Mouse (Mus musculus) CH12.LX (cell line): ENCODE measurements around the gene Mgp. TPM values are rescaled to one million over a fixed set of nuclear protein-coding genes. Genes with fewer than 3 reads are reported as not detected.

Experiments
- DNase-seq: peaks from one replicate; pipeline ENCODE4 v3.0.0-alpha.2; 2013; ENCODE audit errors: extremely low read depth
- H3K27ac ChIP-seq: 2 replicates; pipeline ENCODE4 v1.5.1; 2012; ENCODE audit warnings: low read depth, mild to moderate bottlenecking, control low read depth, moderate library complexity; ENCODE audit not compliant: insufficient read depth
- H3K27me3 ChIP-seq: replicated peaks from 2 replicates; pipeline ENCODE3; 2012; ENCODE audit warnings: inconsistent platforms
- H3K36me3 ChIP-seq, 2 experiments: replicated peaks in 1 of 2; 2 replicates each; pipeline versions ENCODE3 to v1.6.1; 2012; ENCODE audit warnings: inconsistent platforms in 1 of 2, low read length in 1 of 2, mild to moderate bottlenecking in 1 of 2, mixed read lengths in 1 of 2, moderate library complexity in 1 of 2; ENCODE audit not compliant: control insufficient read depth in 1 of 2, insufficient read depth in 1 of 2
- H3K4me1 ChIP-seq, 2 experiments: 2 replicates each; pipeline ENCODE4 v1.6.1; 2012; ENCODE audit warnings: inconsistent platforms in 1 of 2, moderate library complexity in 1 of 2; ENCODE audit not compliant: insufficient read depth in 2 of 2, control insufficient read depth in 1 of 2
- H3K4me2 ChIP-seq: 2 replicates; pipeline ENCODE4 v1.6.1; 2012; ENCODE audit warnings: low read depth, mild to moderate bottlenecking, control low read depth; ENCODE audit not compliant: poor library complexity, insufficient read depth, severe bottlenecking
- H3K4me3 ChIP-seq, 3 experiments: fragments of 150-350 bp in 1 of 3; sonication (generic) in 1 of 3; replicated peaks in 1 of 3; 2 replicates each; pipeline versions ENCODE3 to v1.5.1; 2011 to 2012; ENCODE audit warnings: low read depth in 2 of 3, low read length in 2 of 3, mild to moderate bottlenecking in 2 of 3, moderate library complexity in 2 of 3, control low read depth in 1 of 3, improper control_type of control experiment in 1 of 3, inconsistent platforms in 1 of 3, mixed read lengths in 1 of 3; ENCODE audit not compliant: poor library complexity in 1 of 3
- H3K79me2 ChIP-seq: replicated peaks from 2 replicates; pipeline ENCODE4 v1.6.1; 2012; ENCODE audit warnings: mild to moderate bottlenecking, moderate library complexity; ENCODE audit not compliant: control insufficient read depth, poor library complexity, insufficient read depth, severe bottlenecking; ENCODE audit errors: extremely low read depth
- H3K9ac ChIP-seq: 2 replicates; pipeline ENCODE4 v1.6.1; 2012; ENCODE audit warnings: low read depth, mild to moderate bottlenecking, control low read depth, moderate library complexity; ENCODE audit not compliant: insufficient read depth
- H3K9me3 ChIP-seq: replicated peaks from 2 replicates; pipeline ENCODE3; 2012; ENCODE audit warnings: low read length, inconsistent platforms, mixed read lengths
- CHD1 ChIP-seq: IDR thresholded peaks from 2 replicates; pipeline ENCODE4 v1.6.1; 2012; ENCODE audit warnings: low read depth, low read length, improper control_type of control experiment, inconsistent platforms
- CTCF ChIP-seq, 2 experiments: IDR thresholded peaks in 1 of 2; conservative IDR thresholded peaks in 1 of 2; 2 replicates each; pipeline ENCODE4 v1.5.1; 2011 to 2012; ENCODE audit warnings: low read depth in 2 of 2, low read length in 2 of 2, improper control_type of control experiment in 1 of 2, inconsistent platforms in 1 of 2, mild to moderate bottlenecking in 1 of 2, moderate library complexity in 1 of 2
- E2F4 ChIP-seq: IDR thresholded peaks from 2 replicates; pipeline ENCODE4 v1.6.1; 2011; ENCODE audit warnings: low read depth, low read length, improper control_type of control experiment; ENCODE audit not compliant: insufficient replicate concordance
- ETS1 ChIP-seq: conservative IDR thresholded peaks from 2 replicates; pipeline ENCODE4 v1.6.1; 2012; ENCODE audit warnings: low read depth, mild to moderate bottlenecking, inconsistent platforms, low read length, improper control_type of control experiment, moderate library complexity
- GABPA ChIP-seq: IDR thresholded peaks from 2 replicates; pipeline ENCODE4 v1.6.1; 2012; ENCODE audit warnings: low read depth, low read length, improper control_type of control experiment, inconsistent platforms; ENCODE audit not compliant: insufficient replicate concordance
- HCFC1 ChIP-seq: IDR thresholded peaks from 2 replicates; pipeline ENCODE4 v1.6.1; 2012; ENCODE audit warnings: low read depth, mild to moderate bottlenecking, inconsistent platforms, low read length, improper control_type of control experiment
- IRF4 ChIP-seq: IDR thresholded peaks from 2 replicates; pipeline ENCODE4 v1.6.1; 2014; ENCODE audit warnings: low read depth, mild to moderate bottlenecking, inconsistent platforms, low read length, improper control_type of control experiment
- JUN ChIP-seq: IDR thresholded peaks from 2 replicates; pipeline ENCODE4 v1.6.1; 2011; ENCODE audit warnings: low read depth, mild to moderate bottlenecking, low read length, improper control_type of control experiment, moderate library complexity; ENCODE audit not compliant: insufficient read depth
- MAFK ChIP-seq: IDR thresholded peaks from 2 replicates; pipeline ENCODE4 v1.6.1; 2011; ENCODE audit warnings: low read length, improper control_type of control experiment; ENCODE audit not compliant: insufficient replicate concordance
- MEF2A ChIP-seq: IDR thresholded peaks from 2 replicates; pipeline ENCODE4 v1.6.1; 2014; ENCODE audit warnings: low read depth, mild to moderate bottlenecking, inconsistent platforms, low read length, improper control_type of control experiment, borderline replicate concordance
- MXI1 ChIP-seq: IDR thresholded peaks from 2 replicates; pipeline ENCODE4 v1.6.1; 2011; ENCODE audit warnings: mild to moderate bottlenecking, low read depth, low read length, improper control_type of control experiment
- MYC ChIP-seq: IDR thresholded peaks from 2 replicates; pipeline ENCODE4 v1.6.1; 2011; ENCODE audit warnings: low read depth, mild to moderate bottlenecking, improper control_type of control experiment, low read length
- NRF1 ChIP-seq: IDR thresholded peaks from 2 replicates; pipeline ENCODE4 v1.6.1; 2014; ENCODE audit warnings: low read depth, mild to moderate bottlenecking, inconsistent platforms, low read length, improper control_type of control experiment, moderate library complexity
- PAX5 ChIP-seq: IDR thresholded peaks from 2 replicates; pipeline ENCODE4 v1.6.1; 2012; ENCODE audit warnings: low read length, inconsistent platforms, mixed read lengths
- POLR2AphosphoS2 ChIP-seq: IDR thresholded peaks from 2 replicates; pipeline ENCODE4 v1.6.1; 2011; ENCODE audit warnings: low read depth, low read length, improper control_type of control experiment
- RAD21 ChIP-seq: IDR thresholded peaks from 2 replicates; pipeline ENCODE4 v1.6.1; 2011; ENCODE audit warnings: low read depth, mild to moderate bottlenecking, low read length, improper control_type of control experiment, moderate library complexity
- RCOR1 ChIP-seq: conservative IDR thresholded peaks from 2 replicates; pipeline ENCODE4 v1.6.1; 2012; ENCODE audit warnings: low read depth, mild to moderate bottlenecking, inconsistent platforms, low read length, improper control_type of control experiment
- USF1 ChIP-seq: IDR thresholded peaks from 2 replicates; pipeline ENCODE4 v1.6.1; 2014; ENCODE audit warnings: low read depth, mild to moderate bottlenecking, inconsistent platforms, low read length, improper control_type of control experiment
- ZC3H11A ChIP-seq: IDR thresholded peaks from 2 replicates; pipeline ENCODE4 v1.6.1; 2012; ENCODE audit warnings: low read depth, mild to moderate bottlenecking, inconsistent platforms, low read length, improper control_type of control experiment
- dilution Hi-C: fragments of 300-500 bp; cut with MboI; formaldehyde crosslinking; loops from 2 replicates; pipeline ENCODE4 v1.14.3; 2020; ENCODE audit warnings: low sequenced_read_pairs; ENCODE audit not compliant: extremely low pct_unique_long_range_greater_than_20kb, extremely low pct_ligation_motif_present
- in situ Hi-C: fragments of 300-500 bp; cut with MboI; formaldehyde crosslinking; loops from 3 replicates; pipeline ENCODE4 v1.14.3; 2019; ENCODE audit warnings: low sequenced_read_pairs, low pct_ligation_motif_present, low pct_unique_long_range_greater_than_20kb, mixed read lengths
- polyA plus RNA-seq: library from polyadenylated mRNA; unstranded; fragments of >175 nt; gene quantifications from 2 replicates; pipeline ENCODE4 v1.2.1, GENCODE M21; 2012; ENCODE audit warnings: low read depth; ENCODE audit not compliant: insufficient read length
- total RNA-seq, 2 experiments: library from RNA; depleted of rRNA; stranded (reverse); fragments of 300-350 nt in 1 of 2; fragments of >200 nt in 1 of 2; gene quantifications; 2 replicates each; pipeline ENCODE4 v1.2.3; 2012 to 2014

The Mgp gene
- total and polyA plus RNA-seq, 3 experiments = not detected

DNA sequence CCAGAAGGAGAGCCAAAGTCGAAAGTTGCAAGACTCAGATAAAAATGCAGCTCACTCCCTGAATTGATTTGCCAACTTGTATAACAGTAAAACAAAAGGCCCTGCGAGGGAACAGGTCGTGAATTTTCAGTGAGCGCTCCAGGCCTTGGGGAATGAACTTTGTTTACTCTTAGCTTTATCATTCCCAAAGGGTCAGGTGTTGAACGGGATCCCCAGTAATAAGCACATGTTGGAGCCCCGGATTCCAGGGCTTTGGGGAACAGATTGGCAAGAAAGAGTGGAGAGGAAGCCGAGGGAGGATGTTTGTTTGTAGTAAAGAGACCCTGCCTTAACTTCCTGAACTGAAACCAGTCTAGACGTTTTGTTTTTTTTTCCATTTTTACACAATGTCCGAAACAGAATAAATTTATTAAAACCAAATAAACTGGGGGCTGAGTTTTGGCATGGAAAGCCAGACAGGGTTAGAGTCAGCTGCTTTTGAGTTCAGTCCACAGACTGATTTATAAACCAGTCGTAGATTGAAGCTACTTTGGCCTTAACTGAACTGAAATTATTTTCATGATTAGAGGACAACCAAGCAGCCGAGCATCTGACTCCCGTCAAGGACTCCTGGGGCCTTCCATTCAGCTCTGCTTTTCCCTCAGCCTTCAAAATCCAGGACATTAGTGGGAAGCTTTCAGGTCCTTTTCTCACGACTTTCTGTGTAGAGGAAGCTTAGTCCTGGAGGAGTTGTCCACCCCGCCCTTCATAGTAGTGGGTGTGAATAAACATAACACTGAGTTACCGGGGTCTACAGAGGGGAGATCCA lies 19.1 kb upstream of the Mgp start:
- no peak for DNase-seq
- no peaks in the 10 kb centered on the region for H3K9me3 ChIP-seq
- in situ Hi-C loops (no loop called here), dilution Hi-C loops (no loop called here)
- no peak overlapping the region for H3K27ac ChIP-seq
- H3K79me2 ChIP-seq = no peaks in the 10 kb centered on the region
- H3K4me3 ChIP-seq = no peak overlapping the region
- TF ChIP-seq MYC = no peak
- peaks cover 0 to 8% of the 10 kb centered on the region in 2 experiments; a peak in 2 of 4 replicates for H3K4me1 ChIP-seq
- H3K9ac ChIP-seq = no peak overlapping the region
- H3K27me3 ChIP-seq = no peaks in the 10 kb centered on the region
- H3K4me2 ChIP-seq = no peak overlapping the region
- H3K36me3 ChIP-seq = no peaks in the 10 kb centered on the region

DNA sequence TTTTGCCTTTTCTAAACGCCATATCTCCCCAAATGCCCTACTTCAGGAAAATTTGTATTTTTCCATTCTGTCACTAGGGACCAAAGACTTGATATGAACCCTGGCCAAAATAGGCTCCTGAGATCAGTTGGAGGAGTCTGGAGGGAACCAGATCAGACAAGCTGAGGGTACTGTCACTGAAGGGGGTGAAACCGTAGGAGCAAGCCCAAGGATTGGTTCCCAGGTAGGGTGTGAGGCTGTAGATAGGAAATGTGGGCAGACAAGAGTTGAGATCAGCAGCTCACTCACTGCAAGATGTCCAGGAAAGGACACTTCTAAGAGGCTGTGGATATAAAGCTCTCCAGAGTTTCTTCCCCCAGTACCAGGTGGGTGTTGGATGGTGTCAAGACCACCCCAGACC lies 16.4 kb upstream of the Mgp start:
- Histone ChIP-seq H3K79me2 (no peaks in the 10 kb centered on the region), H3K36me3 (peaks cover 0 to 7% of the 10 kb centered on the region in 2 experiments), H3K4me1 (no peaks in the 10 kb centered on the region), H3K9me3 (no peaks in the 10 kb centered on the region), H3K9ac (no peak overlapping the region), H3K4me3 (no peak overlapping the region), H3K27me3 (no peaks in the 10 kb centered on the region), H3K4me2 (no peak overlapping the region), H3K27ac (no peak overlapping the region)
- dilution Hi-C loops (no loop called here), in situ Hi-C loops (no loop called here)
- no peak for DNase-seq
- TF ChIP-seq JUN (no peak), MAFK (no peak), POLR2AphosphoS2 (no peak), MEF2A (no peak), MYC (no peak), RCOR1 (no peak), NRF1 (no peak), RAD21 (no peak), IRF4 (no peak), CTCF (conservative IDR thresholded peaks at IDR 0.05 in 1 of 2, IDR thresholded peaks at IDR 0.05 in 1 of 2; ENCODE audit: low read depth in 2 of 2, low read length in 2 of 2) (no peak), ZC3H11A (no peak), MXI1 (no peak), GABPA (no peak), PAX5 (no peak), HCFC1 (no peak), USF1 (no peak), CHD1 (no peak), ETS1 (no peak), E2F4 (no peak)
